Mouse (Mus musculus) G1E (cell line): ENCODE measurements around the gene Zfp87.

Experiments used
- CTCF ChIP-seq: IDR thresholded peaks from 2 replicates; pipeline ENCODE4 v1.5.1; 2012; ENCODE audit warnings: low read depth, low read length, inconsistent platforms, mixed read lengths
- GATA1 ChIP-seq: IDR thresholded peaks from 2 replicates; pipeline ENCODE4 v1.6.1; 2012; ENCODE audit warnings: borderline replicate concordance, low read length, inconsistent platforms, mixed read lengths

DNA sequence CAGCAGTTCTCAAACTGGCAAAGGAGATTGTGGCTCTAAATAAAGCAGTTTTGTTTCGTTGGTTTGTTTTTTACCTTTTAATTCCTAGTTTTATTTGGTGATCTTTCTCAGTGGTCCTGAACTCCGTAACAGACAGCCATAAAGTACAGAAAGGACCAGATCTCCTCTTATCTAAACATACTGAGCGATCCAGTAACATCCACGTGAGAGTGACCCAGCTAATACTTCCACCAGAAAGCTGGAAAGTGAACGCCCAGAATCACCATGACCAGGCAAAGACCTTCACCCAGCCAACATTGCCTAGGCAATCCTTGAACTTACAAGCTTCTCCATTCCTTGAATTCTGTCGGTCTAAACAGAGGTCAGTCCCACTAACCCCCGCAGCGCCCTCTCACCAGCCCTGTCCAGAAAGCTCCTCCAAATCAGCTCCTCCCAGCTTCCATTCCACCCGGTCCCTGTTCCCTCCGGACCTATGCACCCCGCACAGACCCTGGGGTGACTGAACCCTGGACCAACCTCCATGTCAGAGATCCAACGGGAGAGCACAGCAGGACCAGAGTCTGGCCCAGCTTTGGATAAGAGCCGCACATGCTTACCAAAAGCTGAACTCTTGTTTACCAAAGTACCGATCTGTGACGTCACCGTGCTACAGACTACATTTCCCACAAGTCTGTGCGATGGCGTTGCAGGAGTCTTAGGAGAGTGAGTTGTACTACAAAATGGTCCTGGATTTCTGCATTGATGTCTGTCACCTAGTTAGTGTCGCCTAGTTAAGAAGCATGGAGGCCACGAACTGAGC lies 42.2 kb downstream of the Zfp87 start, which contains the start of gene Zfp874b:
- TF ChIP-seq GATA1 (no peak), CTCF (no peak)
